Mouse (Mus musculus) erythroid progenitor cell, adult 5-6 weeks (primary cell): Measurements from ENCODE around the gene Gpr183. TPM values are rescaled to one million over a fixed set of nuclear protein-coding genes. Genes with fewer than 3 reads are reported as not detected.

ENCODE experiments used
- ATAC-seq: replicated peaks from 2 replicates; pipeline ENCODE4 v1.8.0; 2016; ENCODE audit warnings: moderate number of reproducible peaks, mild to moderate bottlenecking, moderate TSS enrichment, inconsistent platforms; ENCODE audit not compliant: poor library complexity, low FRiP score, severe bottlenecking
- total RNA-seq, 2 experiments: library from RNA; stranded (forward) in 1 of 2; stranded (reverse) in 1 of 2; fragments of 150-400 nt in 1 of 2; fragments of 186-747, 209-891 nt in 1 of 2; gene quantifications; 2 replicates each; pipeline versions ENCODE4 v1.2.3 to v1.2.4; 2015 to 2017; ENCODE audit warnings: low replicate concordance in 2 of 2

Gene Gpr183
- total RNA-seq, 2 experiments from 2014 or later: 1.5 to 2.5 TPM

DNA sequence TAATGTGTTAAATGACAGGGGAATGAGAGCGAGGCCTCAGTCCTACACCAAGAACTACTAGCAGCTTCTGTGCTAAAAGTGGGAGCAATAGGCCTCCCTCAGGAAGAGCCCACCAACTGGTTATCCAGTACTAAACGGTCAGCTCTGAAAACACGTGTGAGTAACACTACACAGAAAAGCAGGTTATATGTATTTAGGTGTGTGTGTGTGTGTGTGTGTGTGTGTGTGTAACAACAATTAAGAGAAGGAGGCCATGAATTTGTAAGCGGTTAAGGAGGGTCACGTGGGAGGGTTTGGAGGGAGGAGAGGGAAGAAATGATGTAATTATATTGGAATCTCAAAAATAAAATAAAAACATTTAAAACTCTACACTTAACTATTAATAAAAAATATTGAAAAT, 49.9 kb downstream of the Gpr183 start:
- ATAC-seq: no peak

DNA sequence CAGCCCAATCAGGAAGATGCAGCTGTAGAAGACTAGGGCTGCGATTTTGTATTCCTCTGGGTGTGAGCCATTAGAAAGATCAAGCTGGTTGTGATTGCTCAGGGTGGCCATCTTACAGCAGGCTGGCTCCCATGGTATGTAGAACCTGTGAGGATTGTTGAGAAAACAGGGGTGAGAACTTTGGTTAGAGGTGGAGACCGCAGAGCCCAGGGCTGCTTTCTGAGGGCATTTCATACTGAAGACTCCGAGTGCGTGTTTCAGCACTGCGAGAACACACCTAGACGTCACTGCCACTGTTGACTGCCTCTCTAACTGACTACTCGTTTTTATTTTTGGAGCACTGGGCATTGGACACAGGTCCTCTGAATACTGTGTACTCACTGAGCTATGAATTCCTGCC, 52.5 kb downstream of the Gpr183 start:
- no peak for ATAC-seq

DNA sequence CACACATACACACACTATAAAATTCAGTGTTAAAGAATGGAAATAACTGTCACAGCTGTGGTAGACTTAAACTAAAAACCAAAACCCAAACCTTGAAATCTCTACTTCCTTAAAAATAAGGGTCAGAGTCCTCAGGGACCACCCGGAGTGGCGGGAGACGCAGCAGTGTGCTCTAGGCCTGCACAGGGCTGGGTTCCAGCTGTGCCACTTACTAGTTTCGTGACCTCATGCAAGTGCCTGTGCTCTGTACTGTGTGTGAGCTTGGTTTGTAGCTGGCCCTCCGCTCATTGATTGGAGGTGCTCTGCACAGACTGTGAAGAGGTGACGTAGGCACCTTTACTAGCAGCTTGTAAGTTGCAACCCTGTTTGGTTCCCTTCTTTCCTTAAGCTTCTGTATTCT, 55.1 kb downstream of the Gpr183 start:
- ATAC-seq: no peak

DNA sequence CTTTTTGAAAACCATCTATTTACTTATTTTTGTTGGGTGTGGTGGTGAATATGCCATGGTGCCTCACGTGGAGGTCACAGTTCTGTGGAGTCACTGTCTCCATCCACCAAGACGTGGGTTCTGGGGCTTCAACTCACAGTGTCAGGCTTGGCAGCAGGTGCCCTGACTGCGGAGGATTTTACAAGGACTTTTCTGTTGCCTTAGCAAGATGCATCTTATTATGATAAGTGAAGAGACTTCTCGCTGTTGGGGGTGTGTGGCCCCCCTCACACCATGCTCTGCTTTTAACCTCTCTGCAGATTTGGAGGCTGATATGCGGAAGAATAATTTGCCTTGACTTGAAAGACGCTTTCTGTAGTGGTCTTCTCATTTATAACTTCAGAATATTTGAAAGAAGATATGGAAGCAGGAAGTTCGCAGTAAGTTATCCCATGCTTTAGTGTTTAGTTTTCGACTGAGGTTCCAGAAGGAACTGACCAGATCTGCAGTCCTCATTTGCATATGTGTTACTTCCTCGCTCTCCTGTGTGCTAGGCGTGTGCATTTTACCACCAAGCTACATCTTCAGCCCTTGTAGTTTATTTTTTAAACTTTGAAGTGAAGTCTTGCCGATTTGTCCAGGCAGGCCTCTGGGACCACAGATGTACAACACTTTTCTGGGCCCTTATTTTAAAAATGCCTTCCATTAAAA, 57.9 kb downstream of the Gpr183 start:
- ATAC-seq: peak; percentile 51; the same call in 1 of the 2 replicates

DNA sequence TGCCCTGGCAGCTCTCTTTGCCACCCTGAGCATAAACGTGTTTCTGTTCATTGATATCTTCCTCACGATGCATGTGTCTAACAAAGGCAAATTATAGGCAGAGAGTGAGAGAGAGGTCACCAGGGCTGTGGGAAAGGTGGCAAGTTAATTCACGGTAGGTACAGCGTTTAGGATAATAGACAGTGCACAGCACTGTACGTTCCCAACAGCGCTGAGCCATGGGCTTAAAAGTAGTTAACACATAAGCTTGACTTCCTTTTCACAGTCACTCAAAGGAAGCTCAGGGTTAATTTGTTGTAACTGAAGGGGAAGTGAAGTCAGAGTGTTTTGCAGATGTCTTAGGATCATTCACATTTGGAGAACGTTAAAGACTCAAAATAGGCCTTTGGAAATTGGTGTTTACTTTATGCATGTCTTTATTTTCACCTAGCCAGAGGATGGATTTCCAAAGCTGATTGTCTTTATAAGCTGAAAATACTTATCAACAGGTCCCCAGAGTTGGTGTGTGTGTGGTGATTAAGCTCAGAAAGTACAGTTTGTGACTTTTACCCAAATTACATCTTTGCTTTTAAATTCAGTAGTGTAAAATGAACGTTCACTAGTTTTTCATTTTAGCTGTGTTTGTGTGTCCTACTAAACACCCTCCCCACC, 58.5 kb downstream of the Gpr183 start:
- peak; percentile 22; the same call in 1 of the 2 replicates for ATAC-seq

GRCm38 (mm10) chr14:121904754-121905153, 60.2 kb downstream of the Gpr183 start:
- ATAC-seq: no peak

DNA sequence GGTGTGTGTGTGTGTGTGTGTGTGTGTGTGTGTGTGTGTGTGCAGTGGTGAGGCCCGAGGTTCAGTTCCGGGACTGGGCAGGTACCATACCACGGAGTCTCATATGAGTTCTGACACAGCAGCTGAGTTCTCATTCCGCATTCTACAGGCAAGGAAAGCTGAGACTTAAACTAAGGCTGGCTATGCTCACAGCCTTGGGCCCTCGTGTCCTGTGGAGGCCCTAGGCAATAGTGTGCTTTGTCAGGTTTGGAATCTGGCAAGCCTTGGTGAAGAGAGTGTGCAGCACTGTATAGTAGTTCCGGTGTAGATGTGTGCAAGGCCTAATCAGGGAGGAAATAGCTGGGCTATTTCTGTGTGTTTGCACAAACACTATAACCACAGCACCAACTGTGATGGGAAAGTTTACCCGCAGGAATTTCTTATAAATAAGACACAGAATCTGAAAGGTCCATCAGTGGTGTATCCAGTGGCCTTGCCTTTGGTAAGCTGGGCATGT, 61.6 kb downstream of the Gpr183 start:
- no peak for ATAC-seq

Other genes with a start within 250 kb of the Gpr183 start
- 1.4 and 1.7 TPM in 2 replicates for gene Dock9, start 167.4 kb downstream of the Gpr183 start, total RNA-seq (2015; ENCODE audit: low replicate concordance)
- 1.1 and 1.7 TPM in 2 replicates for gene Dock9, start 167.4 kb downstream of the Gpr183 start, total RNA-seq (2017; ENCODE audit: low replicate concordance)
- gene Ubac2, start 86.6 kb downstream of the Gpr183 start, total RNA-seq (2015; ENCODE audit: low replicate concordance): 8.4 and 23.4 TPM in 2 replicates
- gene Ubac2, start 86.6 kb downstream of the Gpr183 start, total RNA-seq (2017; ENCODE audit: low replicate concordance): 6.2 and 6.4 TPM in 2 replicates
- gene Gpr18, start 49.4 kb downstream of the Gpr183 start, total RNA-seq (2015; ENCODE audit: low replicate concordance): 4.0 TPM in 1 of 2 replicates, not detected in the other
- 0.64 and 2.9 TPM in 2 replicates for gene Gpr18, start 49.4 kb downstream of the Gpr183 start, total RNA-seq (2017; ENCODE audit: low replicate concordance)
- not detected in 2 replicates for gene Timm8a2, start 69.5 kb upstream of the Gpr183 start, total RNA-seq (2015; ENCODE audit: low replicate concordance)
- gene Timm8a2, start 69.5 kb upstream of the Gpr183 start, total RNA-seq (2017; ENCODE audit: low replicate concordance): not detected in 2 replicates
- gene Tm9sf2, start 141.8 kb upstream of the Gpr183 start, total RNA-seq (2015; ENCODE audit: low replicate concordance): 45.8 and 62.5 TPM in 2 replicates
- 45.1 and 53.8 TPM in 2 replicates for gene Tm9sf2, start 141.8 kb upstream of the Gpr183 start, total RNA-seq (2017; ENCODE audit: low replicate concordance)
- 23.5 and 31.4 TPM in 2 replicates for gene Clybl, start 216.5 kb upstream of the Gpr183 start, total RNA-seq (2015; ENCODE audit: low replicate concordance)
- 13.9 and 15.2 TPM in 2 replicates for gene Clybl, start 216.5 kb upstream of the Gpr183 start, total RNA-seq (2017; ENCODE audit: low replicate concordance)